Mouse (Mus musculus): ENCODE measurements around the gene Ago3. TPM values are rescaled to one million over a fixed set of nuclear protein-coding genes. Genes with fewer than 3 reads are reported as not detected.

Gene Ago3
- total and polyA plus RNA-seq, 3 experiments: 5.3 to 6.7 (median 5.3) TPM

DNA sequence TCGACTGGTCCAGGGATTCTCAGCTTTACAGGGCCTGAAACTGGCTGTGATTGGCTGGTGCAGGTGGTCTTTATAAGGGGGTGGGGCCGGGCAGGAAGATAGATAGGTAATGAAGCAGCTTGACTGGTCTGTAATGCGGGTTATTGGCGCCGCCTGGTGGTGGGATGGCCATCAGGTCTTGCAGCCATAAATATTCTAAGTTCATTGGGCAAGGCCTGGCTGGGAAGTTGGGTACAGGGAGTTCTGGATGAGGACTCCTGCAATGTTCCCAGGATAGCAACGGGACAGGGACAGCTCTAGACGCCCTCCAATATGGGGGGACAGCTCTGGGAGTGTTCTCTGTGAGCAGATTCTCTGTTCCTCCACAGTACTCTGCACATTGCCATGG, 119.4 kb downstream of the Ago3 start:
- H3K4me3 ChIP-seq (replicated peaks in 1 of 3; ENCODE audit: low read depth in 2 of 3, low read length in 2 of 3, poor library complexity in 1 of 3): no peak overlapping the region
- peaks cover 8% of the 10 kb centered on the region for H3K9me3 ChIP-seq (replicated peaks; ENCODE audit: low read length)
- H3K9ac ChIP-seq (ENCODE audit: insufficient read depth, low read depth): no peak overlapping the region
- H3K4me2 ChIP-seq (ENCODE audit: insufficient read depth, low read depth, poor library complexity, severe bottlenecking): peak overlapping the region; percentile 41; the same call in 1 of the 2 replicates
- dilution Hi-C loops (cut with MboI; ENCODE audit: extremely low pct_ligation_motif_present, extremely low pct_unique_long_range_greater_than_20kb, low sequenced_read_pairs) (no loop called here), in situ Hi-C loops (cut with MboI; ENCODE audit: low pct_ligation_motif_present, low pct_unique_long_range_greater_than_20kb, low sequenced_read_pairs) (loop anchor here (5.0 kb wide), 1 partner anchor 38 kb away; no protein-coding TSS in a partner anchor)
- peaks cover 3 to 19% of the 10 kb centered on the region in 2 experiments for H3K36me3 ChIP-seq (replicated peaks in 1 of 2; ENCODE audit: control insufficient read depth in 1 of 2, insufficient read depth in 1 of 2, low read length in 1 of 2)
- no peak overlapping the region for H3K27ac ChIP-seq (ENCODE audit: insufficient read depth, low read depth)
- DNase-seq (ENCODE audit: extremely low read depth): peak; percentile 81
- no peaks in the 10 kb centered on the region for H3K79me2 ChIP-seq (replicated peaks; ENCODE audit: control insufficient read depth, extremely low read depth, insufficient read depth, poor library complexity, severe bottlenecking)
- H3K4me1 ChIP-seq (ENCODE audit: control insufficient read depth in 1 of 2, insufficient read depth in 2 of 2): peaks cover 0 to 4% of the 10 kb centered on the region in 2 experiments; a peak in 3 of 4 replicates
- peak; percentile 83 to 94; a peak in 3 of 4 replicates for TF ChIP-seq CTCF (conservative IDR thresholded peaks at IDR 0.05 in 1 of 2, IDR thresholded peaks at IDR 0.05 in 1 of 2; ENCODE audit: low read depth in 2 of 2, low read length in 2 of 2)
- peak; percentile 94 for TF ChIP-seq SMC3 (IDR thresholded peaks at IDR 0.05; ENCODE audit: low read depth, low read length)
- TF ChIP-seq HCFC1 (IDR thresholded peaks at IDR 0.05; ENCODE audit: low read depth, low read length): 0 out of 2 replicates have a peak, but pooled peaks have one; percentile 35
- TF ChIP-seq ELF1 (IDR thresholded peaks at IDR 0.05; ENCODE audit: low read depth, low read length): 0 out of 2 replicates have a peak, but pooled peaks have one; percentile 20
- no peak for TF ChIP-seq SIN3A (IDR thresholded peaks at IDR 0.05; ENCODE audit: low read length)
- TF ChIP-seq CHD2 (IDR thresholded peaks at IDR 0.05; ENCODE audit: low read length): no peak
- TF ChIP-seq POLR2AphosphoS2 (IDR thresholded peaks at IDR 0.05; ENCODE audit: low read depth, low read length): no peak
- peak; percentile 32; the same call in 1 of the 2 replicates for TF ChIP-seq IRF4 (IDR thresholded peaks at IDR 0.05; ENCODE audit: low read depth, low read length)
- no peak for TF ChIP-seq ZNF384 (IDR thresholded peaks at IDR 0.05; ENCODE audit: low read depth, low read length)
- peak; percentile 30; the same call in 1 of the 2 replicates for TF ChIP-seq NELFE (IDR thresholded peaks at IDR 0.05; ENCODE audit: low read depth, low read length)
- TF ChIP-seq RAD21 (IDR thresholded peaks at IDR 0.05; ENCODE audit: low read depth, low read length): peak; percentile 94
- TF ChIP-seq MAFK (IDR thresholded peaks at IDR 0.05; ENCODE audit: insufficient replicate concordance, low read length): no peak
- TF ChIP-seq TCF12 (IDR thresholded peaks at IDR 0.05; ENCODE audit: low read depth, low read length): 0 out of 2 replicates have a peak, but pooled peaks have one; percentile 37
- TF ChIP-seq UBTF (IDR thresholded peaks at IDR 0.05; ENCODE audit: low read depth, low read length): no peak
- TF ChIP-seq ZC3H11A (IDR thresholded peaks at IDR 0.05; ENCODE audit: low read depth, low read length): peak; percentile 68
- no peak for TF ChIP-seq MAX (IDR thresholded peaks at IDR 0.05; ENCODE audit: low read length)
- no peak for TF ChIP-seq POLR2A (IDR thresholded peaks at IDR 0.05; ENCODE audit: low read depth, low read length)
- H3K27me3 ChIP-seq (replicated peaks): no peaks in the 10 kb centered on the region

GRCm38 (mm10) chr4:126309211-126309921, 120.0 kb downstream of the Ago3 start:
- Histone ChIP-seq H3K9ac (ENCODE audit: insufficient read depth, low read depth) (no peak overlapping the region), H3K79me2 (replicated peaks; ENCODE audit: control insufficient read depth, extremely low read depth, insufficient read depth, poor library complexity, severe bottlenecking) (no peaks in the 10 kb centered on the region), H3K27me3 (replicated peaks) (no peaks in the 10 kb centered on the region), H3K4me3 (replicated peaks in 1 of 3; ENCODE audit: low read depth in 2 of 3, low read length in 2 of 3, poor library complexity in 1 of 3) (no peak overlapping the region), H3K4me2 (ENCODE audit: insufficient read depth, low read depth, poor library complexity, severe bottlenecking) (peak overlapping the region; percentile 41; the same call in 1 of the 2 replicates), H3K9me3 (replicated peaks; ENCODE audit: low read length) (peaks cover 8% of the 10 kb centered on the region), H3K27ac (ENCODE audit: insufficient read depth, low read depth) (no peak overlapping the region), H3K36me3 (replicated peaks in 1 of 2; ENCODE audit: control insufficient read depth in 1 of 2, insufficient read depth in 1 of 2, low read length in 1 of 2) (peaks cover 0 to 14% of the 10 kb centered on the region in 2 experiments), H3K4me1 (ENCODE audit: control insufficient read depth in 1 of 2, insufficient read depth in 2 of 2) (peaks cover 0 to 4% of the 10 kb centered on the region in 2 experiments; a peak in 3 of 4 replicates)
- TF ChIP-seq E2F4 (IDR thresholded peaks at IDR 0.05; ENCODE audit: insufficient replicate concordance, low read depth, low read length) (no peak), ZKSCAN1 (IDR thresholded peaks at IDR 0.05; ENCODE audit: borderline replicate concordance, low read depth, low read length) (no peak), SMC3 (IDR thresholded peaks at IDR 0.05; ENCODE audit: low read depth, low read length) (0 out of 2 replicates have a peak, but pooled peaks have one; percentile 2), RAD21 (IDR thresholded peaks at IDR 0.05; ENCODE audit: low read depth, low read length) (peak; percentile 14; the same call in 1 of the 2 replicates), UBTF (IDR thresholded peaks at IDR 0.05; ENCODE audit: low read depth, low read length) (no peak), CTCF (conservative IDR thresholded peaks at IDR 0.05 in 1 of 2, IDR thresholded peaks at IDR 0.05 in 1 of 2; ENCODE audit: low read depth in 2 of 2, low read length in 2 of 2) (peak in 1 of 2 experiments; percentile 46; a peak in 2 of 4 replicates)
- no peak for DNase-seq (ENCODE audit: extremely low read depth)
- in situ Hi-C loops (cut with MboI; ENCODE audit: low pct_ligation_motif_present, low pct_unique_long_range_greater_than_20kb, low sequenced_read_pairs): loop anchor here (5.0 kb wide), 1 partner anchor 37 kb away; no protein-coding TSS in a partner anchor
- dilution Hi-C loops (cut with MboI; ENCODE audit: extremely low pct_ligation_motif_present, extremely low pct_unique_long_range_greater_than_20kb, low sequenced_read_pairs): no loop called here

Data from CH12.LX (cell line).